Mouse (Mus musculus): ENCODE data around the gene Ldlrad3. TPM values are rescaled to one million over a fixed set of nuclear protein-coding genes. Genes with fewer than 3 reads are reported as not detected.

Ldlrad3 gene
- polyA plus RNA-seq, 1 experiment from 2014 or later: 68.2 TPM

- ATAC-seq (ENCODE audit: insufficient number of reproducible peaks, insufficient read depth, low FRiP score, low TSS enrichment, low read depth): peak; percentile 3; the same call in 1 of the 2 replicates
- H3K27me3 ChIP-seq: no peaks in the 10 kb centered on the region
- H3K4me2 ChIP-seq: peak overlapping the region; percentile 84
- H3K27ac ChIP-seq: peak overlapping the region; percentile 91
- peak overlapping the region; percentile 79 for H3K4me3 ChIP-seq (replicated peaks)
- H3K9ac ChIP-seq (replicated peaks): peak overlapping the region; percentile 86
- WGBS: under 1% methylated on average over 24 of the region's 24 CpGs
- no peaks in the 10 kb centered on the region for H3K36me3 ChIP-seq
- H3K9me3 ChIP-seq: no peaks in the 10 kb centered on the region
- H3K4me1 ChIP-seq (replicated peaks): peaks cover 37% of the 10 kb centered on the region
Measured at GRCm38 (mm10) chr2:102185069-102185950, 875 bp downstream of the Ldlrad3 start.

GRCm38 (mm10) chr2:102183720-102184480 is 2.3 kb downstream of the Ldlrad3 start:
- H3K4me3 ChIP-seq (replicated peaks): no peak overlapping the region
- peaks cover 37% of the 10 kb centered on the region for H3K4me1 ChIP-seq (replicated peaks)
- WGBS: 58% methylated on average over 7 of the region's 7 CpGs
- H3K36me3 ChIP-seq: no peaks in the 10 kb centered on the region
- no peak overlapping the region for H3K9ac ChIP-seq (replicated peaks)
- no peaks in the 10 kb centered on the region for H3K27me3 ChIP-seq
- ATAC-seq (ENCODE audit: insufficient number of reproducible peaks, insufficient read depth, low FRiP score, low TSS enrichment, low read depth): no peak
- H3K9me3 ChIP-seq: no peaks in the 10 kb centered on the region
- no peak overlapping the region for H3K27ac ChIP-seq
- peak overlapping the region; percentile 84 for H3K4me2 ChIP-seq

GRCm38 (mm10) chr2:102181459-102181858 is 4.7 kb downstream of the Ldlrad3 start:
- Histone ChIP-seq H3K27ac (no peak overlapping the region), H3K4me2 (no peak overlapping the region), H3K36me3 (no peaks in the 10 kb centered on the region; the same call in 1 of the 2 replicates), H3K9ac (replicated peaks) (no peak overlapping the region), H3K27me3 (no peaks in the 10 kb centered on the region), H3K9me3 (no peaks in the 10 kb centered on the region), H3K4me3 (replicated peaks) (no peak overlapping the region), H3K4me1 (replicated peaks) (peaks cover 39% of the 10 kb centered on the region)
- 68% methylated on average over 2 of the region's 2 CpGs for WGBS
- ATAC-seq (ENCODE audit: insufficient number of reproducible peaks, insufficient read depth, low FRiP score, low TSS enrichment, low read depth): no peak

- Histone ChIP-seq H3K27ac (peak overlapping the region; percentile 74), H3K9me3 (no peaks in the 10 kb centered on the region), H3K4me1 (replicated peaks) (peaks cover 23% of the 10 kb centered on the region), H3K4me3 (replicated peaks) (no peak overlapping the region), H3K4me2 (no peak overlapping the region), H3K9ac (replicated peaks) (no peak overlapping the region), H3K27me3 (no peaks in the 10 kb centered on the region), H3K36me3 (peaks cover 7% of the 10 kb centered on the region; the same call in 1 of the 2 replicates)
- 68% methylated on average over 5 of the region's 5 CpGs for WGBS
- no peak for ATAC-seq (ENCODE audit: insufficient number of reproducible peaks, insufficient read depth, low FRiP score, low TSS enrichment, low read depth)
Measured at GRCm38 (mm10) chr2:102176434-102176772, 9.8 kb downstream of the Ldlrad3 start.

- peak overlapping the region; percentile 74; the same call in 1 of the 2 replicates for H3K27ac ChIP-seq
- H3K4me3 ChIP-seq (replicated peaks): no peak overlapping the region
- peaks cover 8% of the 10 kb centered on the region; the same call in 1 of the 2 replicates for H3K36me3 ChIP-seq
- ATAC-seq (ENCODE audit: insufficient number of reproducible peaks, insufficient read depth, low FRiP score, low TSS enrichment, low read depth): no peak
- no peak overlapping the region for H3K9ac ChIP-seq (replicated peaks)
- no peaks in the 10 kb centered on the region for H3K27me3 ChIP-seq
- peaks cover 23% of the 10 kb centered on the region for H3K4me1 ChIP-seq (replicated peaks)
- 77% methylated on average over 15 of the region's 15 CpGs for WGBS
- H3K9me3 ChIP-seq: no peaks in the 10 kb centered on the region
- no peak overlapping the region for H3K4me2 ChIP-seq
Measured at GRCm38 (mm10) chr2:102175741-102176433, 10.3 kb downstream of the Ldlrad3 start.

GRCm38 (mm10) chr2:102172458-102172857 is 13.7 kb downstream of the Ldlrad3 start:
- WGBS: 85% methylated on average over 4 of the region's 4 CpGs
- no peak for ATAC-seq (ENCODE audit: insufficient number of reproducible peaks, insufficient read depth, low FRiP score, low TSS enrichment, low read depth)

GRCm38 (mm10) chr2:102166550-102167325 is 19.4 kb downstream of the Ldlrad3 start:
- H3K27me3 ChIP-seq: no peaks in the 10 kb centered on the region
- no peak overlapping the region for H3K27ac ChIP-seq
- ATAC-seq (ENCODE audit: insufficient number of reproducible peaks, insufficient read depth, low FRiP score, low TSS enrichment, low read depth): no peak
- peaks cover 5% of the 10 kb centered on the region for H3K36me3 ChIP-seq
- 26% methylated on average over 15 of the region's 15 CpGs for WGBS
- no peaks in the 10 kb centered on the region; the same call in 1 of the 2 replicates for H3K9me3 ChIP-seq
- H3K4me3 ChIP-seq (replicated peaks): no peak overlapping the region
- H3K4me1 ChIP-seq (replicated peaks): peaks cover 50% of the 10 kb centered on the region
- H3K4me2 ChIP-seq: no peak overlapping the region
- no peak overlapping the region for H3K9ac ChIP-seq (replicated peaks)

More at GRCm38 (mm10) chr2:102172458-102172857, 13.7 kb downstream of the Ldlrad3 start:
- no peak overlapping the region for H3K9ac ChIP-seq (replicated peaks)
- no peaks in the 10 kb centered on the region for H3K9me3 ChIP-seq
- H3K27me3 ChIP-seq: no peaks in the 10 kb centered on the region
- H3K36me3 ChIP-seq: peaks cover 8% of the 10 kb centered on the region; the same call in 1 of the 2 replicates
- H3K27ac ChIP-seq: no peak overlapping the region
- peaks cover 39% of the 10 kb centered on the region for H3K4me1 ChIP-seq (replicated peaks)
- no peak overlapping the region for H3K4me3 ChIP-seq (replicated peaks)
- H3K4me2 ChIP-seq: no peak overlapping the region

GRCm38 (mm10) chr2:102163106-102163505 is 23.1 kb downstream of the Ldlrad3 start:
- no peaks in the 10 kb centered on the region; the same call in 1 of the 2 replicates for H3K9me3 ChIP-seq
- H3K36me3 ChIP-seq: peaks cover 14% of the 10 kb centered on the region
- H3K9ac ChIP-seq (replicated peaks): no peak overlapping the region
- H3K27ac ChIP-seq: no peak overlapping the region
- H3K4me2 ChIP-seq: no peak overlapping the region
- H3K27me3 ChIP-seq: no peaks in the 10 kb centered on the region
- 77% methylated on average over 3 of the region's 3 CpGs for WGBS
- no peak for ATAC-seq (ENCODE audit: insufficient number of reproducible peaks, insufficient read depth, low FRiP score, low TSS enrichment, low read depth)
- no peak overlapping the region for H3K4me3 ChIP-seq (replicated peaks)
- H3K4me1 ChIP-seq (replicated peaks): peaks cover 34% of the 10 kb centered on the region

GRCm38 (mm10) chr2:102157555-102157954 is 28.6 kb downstream of the Ldlrad3 start:
- H3K27me3 ChIP-seq: no peaks in the 10 kb centered on the region
- WGBS: 92% methylated on average over 3 of the region's 3 CpGs
- H3K9me3 ChIP-seq: no peaks in the 10 kb centered on the region; the same call in 1 of the 2 replicates
- ATAC-seq (ENCODE audit: insufficient number of reproducible peaks, insufficient read depth, low FRiP score, low TSS enrichment, low read depth): no peak
- no peak overlapping the region for H3K27ac ChIP-seq
- H3K36me3 ChIP-seq: peaks cover 14% of the 10 kb centered on the region
- H3K4me3 ChIP-seq (replicated peaks): no peak overlapping the region
- no peak overlapping the region for H3K9ac ChIP-seq (replicated peaks)
- H3K4me2 ChIP-seq: no peak overlapping the region
- peaks cover 55% of the 10 kb centered on the region for H3K4me1 ChIP-seq (replicated peaks)

GRCm38 (mm10) chr2:102157010-102157409 is 29.2 kb downstream of the Ldlrad3 start:
- no peaks in the 10 kb centered on the region for H3K9me3 ChIP-seq
- peaks cover 60% of the 10 kb centered on the region for H3K4me1 ChIP-seq (replicated peaks)
- peak overlapping the region; percentile 19; the same call in 1 of the 2 replicates for H3K27ac ChIP-seq
- H3K4me2 ChIP-seq: no peak overlapping the region
- no peak for ATAC-seq (ENCODE audit: insufficient number of reproducible peaks, insufficient read depth, low FRiP score, low TSS enrichment, low read depth)
- no peak overlapping the region for H3K9ac ChIP-seq (replicated peaks)
- WGBS: 52% methylated on average over 9 of the region's 9 CpGs
- H3K27me3 ChIP-seq: no peaks in the 10 kb centered on the region
- H3K36me3 ChIP-seq: peaks cover 14% of the 10 kb centered on the region
- no peak overlapping the region for H3K4me3 ChIP-seq (replicated peaks)

Measured in limb, embryonic 12.5 days (tissue).